Mouse (Mus musculus): ENCODE results near the gene Foxn4. TPM values are rescaled to one million over a fixed set of nuclear protein-coding genes. Genes with fewer than 3 reads are reported as not detected.

Gene Foxn4
- total RNA-seq (2014; rRNA removed; ENCODE audit: low replicate concordance), result not detected in 2 replicates
- not detected in 2 replicates for polyA plus RNA-seq (2015; fragmentation: Nextera tagmentation; extraction: Ambion mirVana)

GRCm38 (mm10) chr5:114273693-114274402, at the start of gene Foxn4:
Gene Foxn4 (minus strand): TSS chr5:114273807.
- no peaks in the 10 kb centered on the region for H3K4me1 ChIP-seq (ENCODE audit: control insufficient read depth, insufficient read depth)
- H3K4me2 ChIP-seq (ENCODE audit: low read depth, low read length), result peak within 1 kb of the TSS; percentile 51
- no peak for DNase-seq (ENCODE audit: low spot score)
- no peak within 1 kb of the TSS for H3K27ac ChIP-seq (ENCODE audit: low read depth)
- H3K9me3 ChIP-seq (replicated peaks; ENCODE audit: control insufficient read depth, low read length), result no peaks in the 10 kb centered on the region
- no peaks in the 10 kb centered on the region for H3K36me3 ChIP-seq (replicated peaks; ENCODE audit: control insufficient read depth, insufficient read depth, low read length)
- peak within 1 kb of the TSS; percentile 31 for H3K4me3 ChIP-seq (ENCODE audit: low read depth, low read length)
- H3K27me3 ChIP-seq (ENCODE audit: control insufficient read depth, insufficient read depth, low read length), result peaks cover 98% of the 10 kb centered on the region
- ATAC-seq (ENCODE audit: insufficient read depth, low read depth), result no peak
- under 1% methylated on average over 52 of the region's 56 CpGs for WGBS
- TF ChIP-seq EP300 (IDR thresholded peaks at IDR 0.05; ENCODE audit: low read depth) (no peak), CTCF (IDR thresholded peaks at IDR 0.05; ENCODE audit: low read depth) (no peak)
- no peak within 1 kb of the TSS for H3K9ac ChIP-seq (replicated peaks; ENCODE audit: low read depth, low read length)

- DNase-seq (ENCODE audit: low spot score) (no peak), ATAC-seq (ENCODE audit: insufficient read depth, low read depth) (no peak)
- 0 out of 2 replicates have a peak, but pooled peaks cover 4% of the 10 kb centered on the region for H3K27me3 ChIP-seq (ENCODE audit: control insufficient read depth, insufficient read depth, low read length)
- no peaks in the 10 kb centered on the region for H3K9me3 ChIP-seq (replicated peaks; ENCODE audit: control insufficient read depth, low read length)
- H3K36me3 ChIP-seq (replicated peaks; ENCODE audit: control insufficient read depth, insufficient read depth, low read length), result no peaks in the 10 kb centered on the region
- no peak for TF ChIP-seq EP300 (IDR thresholded peaks at IDR 0.05; ENCODE audit: low read depth)
- H3K27ac ChIP-seq (ENCODE audit: low read depth), result no peak overlapping the region
- H3K4me1 ChIP-seq (ENCODE audit: control insufficient read depth, insufficient read depth), result no peaks in the 10 kb centered on the region
- 52% methylated on average over 25 of the region's 25 CpGs for WGBS
- no peak overlapping the region for H3K4me3 ChIP-seq (ENCODE audit: low read depth, low read length)
- H3K9ac ChIP-seq (replicated peaks; ENCODE audit: low read depth, low read length), result no peak overlapping the region
- H3K4me2 ChIP-seq (ENCODE audit: low read depth, low read length), result no peak overlapping the region
Measured at GRCm38 (mm10) chr5:114323105-114323790, 49.6 kb upstream of the Foxn4 start.

- H3K9ac ChIP-seq (replicated peaks; ENCODE audit: low read depth, low read length), result no peak overlapping the region
- TF ChIP-seq EP300 (IDR thresholded peaks at IDR 0.05; ENCODE audit: low read depth) (no peak), CTCF (IDR thresholded peaks at IDR 0.05; ENCODE audit: low read depth) (no peak)
Measured at GRCm38 (mm10) chr5:114309680-114310036, 36.1 kb upstream of the Foxn4 start.

GRCm38 (mm10) chr5:114308765-114309679, 35.4 kb upstream of the Foxn4 start:
- peak; percentile 58 for TF ChIP-seq CTCF (IDR thresholded peaks at IDR 0.05; ENCODE audit: low read depth)
- no peak for TF ChIP-seq EP300 (IDR thresholded peaks at IDR 0.05; ENCODE audit: low read depth)
- 0 out of 2 replicates have a peak, but pooled peaks have one; percentile 30 for ATAC-seq (ENCODE audit: insufficient read depth, low read depth)
- Histone ChIP-seq H3K4me2 (ENCODE audit: low read depth, low read length) (0 out of 2 replicates have a peak overlapping the region, but pooled peaks have one; percentile 2), H3K4me1 (ENCODE audit: control insufficient read depth, insufficient read depth) (no peaks in the 10 kb centered on the region), H3K4me3 (ENCODE audit: low read depth, low read length) (no peak overlapping the region), H3K9ac (replicated peaks; ENCODE audit: low read depth, low read length) (no peak overlapping the region), H3K9me3 (replicated peaks; ENCODE audit: control insufficient read depth, low read length) (no peaks in the 10 kb centered on the region), H3K36me3 (replicated peaks; ENCODE audit: control insufficient read depth, insufficient read depth, low read length) (no peaks in the 10 kb centered on the region), H3K27ac (ENCODE audit: low read depth) (no peak overlapping the region), H3K27me3 (ENCODE audit: control insufficient read depth, insufficient read depth, low read length) (0 out of 2 replicates have a peak, but pooled peaks cover 4% of the 10 kb centered on the region)
- DNase-seq (ENCODE audit: low spot score), result peak; percentile 50
- 41% methylated on average over 18 of the region's 18 CpGs for WGBS

More at GRCm38 (mm10) chr5:114309680-114310036, 36.1 kb upstream of the Foxn4 start:
- H3K4me2 ChIP-seq (ENCODE audit: low read depth, low read length), result 0 out of 2 replicates have a peak overlapping the region, but pooled peaks have one; percentile 2
- no peak overlapping the region for H3K4me3 ChIP-seq (ENCODE audit: low read depth, low read length)
- ATAC-seq (ENCODE audit: insufficient read depth, low read depth), result no peak
- H3K36me3 ChIP-seq (replicated peaks; ENCODE audit: control insufficient read depth, insufficient read depth, low read length), result no peaks in the 10 kb centered on the region
- no peaks in the 10 kb centered on the region for H3K4me1 ChIP-seq (ENCODE audit: control insufficient read depth, insufficient read depth)
- no peaks in the 10 kb centered on the region for H3K9me3 ChIP-seq (replicated peaks; ENCODE audit: control insufficient read depth, low read length)
- WGBS, result 56% methylated on average over 11 of the region's 11 CpGs
- no peak overlapping the region for H3K27ac ChIP-seq (ENCODE audit: low read depth)
- DNase-seq (ENCODE audit: low spot score), result no peak
- 0 out of 2 replicates have a peak, but pooled peaks cover 4% of the 10 kb centered on the region for H3K27me3 ChIP-seq (ENCODE audit: control insufficient read depth, insufficient read depth, low read length)

- Histone ChIP-seq H3K9me3 (replicated peaks; ENCODE audit: control insufficient read depth, low read length) (no peaks in the 10 kb centered on the region), H3K27ac (ENCODE audit: low read depth) (no peak overlapping the region), H3K36me3 (replicated peaks; ENCODE audit: control insufficient read depth, insufficient read depth, low read length) (no peaks in the 10 kb centered on the region), H3K4me3 (ENCODE audit: low read depth, low read length) (no peak overlapping the region), H3K4me2 (ENCODE audit: low read depth, low read length) (no peak overlapping the region), H3K4me1 (ENCODE audit: control insufficient read depth, insufficient read depth) (no peaks in the 10 kb centered on the region), H3K27me3 (ENCODE audit: control insufficient read depth, insufficient read depth, low read length) (0 out of 2 replicates have a peak, but pooled peaks cover 4% of the 10 kb centered on the region), H3K9ac (replicated peaks; ENCODE audit: low read depth, low read length) (no peak overlapping the region)
- no peak for ATAC-seq (ENCODE audit: insufficient read depth, low read depth)
- DNase-seq (ENCODE audit: low spot score), result no peak
- 18% methylated on average over 5 of the region's 5 CpGs for whole genome bisulfite sequencing
- TF ChIP-seq CTCF (IDR thresholded peaks at IDR 0.05; ENCODE audit: low read depth), result no peak
- TF ChIP-seq EP300 (IDR thresholded peaks at IDR 0.05; ENCODE audit: low read depth), result no peak
Measured at GRCm38 (mm10) chr5:114306496-114306895, 32.9 kb upstream of the Foxn4 start.
